Mouse (Mus musculus) myocyte (in vitro differentiated cells): ENCODE results near the gene Gm10974.

Experiments
- CEBPB ChIP-seq: IDR thresholded peaks from 2 replicates; pipeline ENCODE4 v1.6.1; 2011; ENCODE audit warnings: mild to moderate bottlenecking, moderate library complexity; ENCODE audit not compliant: poor library complexity, insufficient read depth, severe bottlenecking
- MAX ChIP-seq: IDR thresholded peaks from one replicate; pipeline ENCODE4 v1.6.1; 2011; ENCODE audit warnings: low read depth, mild to moderate bottlenecking, control low read depth
- MYOG ChIP-seq, 3 experiments: IDR thresholded peaks; one replicate each; pipeline ENCODE4 v1.6.1; 2011; ENCODE audit warnings: control low read depth in 2 of 3, low read depth in 2 of 3, mild to moderate bottlenecking in 2 of 3; ENCODE audit not compliant: insufficient read length in 2 of 3, control insufficient read depth in 1 of 3, insufficient read depth in 1 of 3
- POLR2A ChIP-seq: IDR thresholded peaks from one replicate; pipeline ENCODE4 v1.6.1; 2011; ENCODE audit warnings: low read depth, mild to moderate bottlenecking, control low read depth, moderate library complexity; ENCODE audit not compliant: insufficient read length
- REST ChIP-seq: IDR thresholded peaks from one replicate; pipeline ENCODE4 v1.6.1; 2011; ENCODE audit warnings: mild to moderate bottlenecking, control low read depth, moderate library complexity; ENCODE audit not compliant: insufficient read depth, insufficient read length
- SRF ChIP-seq: IDR thresholded peaks from one replicate; pipeline ENCODE4 v1.6.1; 2011; ENCODE audit warnings: low read depth; ENCODE audit not compliant: control insufficient read depth, insufficient read length

DNA sequence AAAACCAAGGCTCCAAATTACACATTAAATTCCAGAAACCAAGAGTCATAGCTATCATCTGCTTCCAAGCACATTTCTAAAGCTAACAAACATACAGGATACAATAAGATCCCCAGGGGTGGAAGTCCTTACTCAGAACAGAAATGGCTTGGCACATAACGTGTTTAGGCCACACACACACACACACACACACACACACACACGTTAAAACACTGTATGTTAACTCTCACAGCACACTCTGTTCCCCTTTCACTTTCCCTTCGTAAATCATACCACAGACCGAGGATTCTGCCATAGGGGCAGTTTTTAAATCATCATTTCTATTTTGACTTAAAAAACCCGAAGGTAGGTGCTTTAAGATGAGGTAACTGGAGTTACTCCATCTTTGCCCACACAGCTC lies 18.5 kb downstream of the Gm10974 start:
- TF ChIP-seq CEBPB (no peak), POLR2A (no peak), SRF (no peak), MAX (no peak), MYOG (IDR thresholded peaks at IDR 0.05; ENCODE audit: control insufficient read depth in 1 of 3, insufficient read depth in 1 of 3, insufficient read length in 2 of 3, low read depth in 2 of 3) (no peak), REST (no peak)
